Mouse (Mus musculus): ENCODE measurements around the gene Gpatch8.

GRCm38 (mm10) chr11:102493241-102493640 is 63.0 kb downstream of the Gpatch8 start:
- TF ChIP-seq TBP (conservative IDR thresholded peaks at IDR 0.05; ENCODE audit: low read depth, low read length) (no peak), USF1 (IDR thresholded peaks at IDR 0.05; ENCODE audit: low read depth, low read length) (no peak), RAD21 (IDR thresholded peaks at IDR 0.05; ENCODE audit: low read depth, low read length) (no peak), NELFE (IDR thresholded peaks at IDR 0.05; ENCODE audit: low read depth, low read length) (no peak), CTCF (conservative IDR thresholded peaks at IDR 0.05 in 1 of 2, IDR thresholded peaks at IDR 0.05 in 1 of 2; ENCODE audit: low read depth in 2 of 2, low read length in 2 of 2) (no peak)

All from CH12.LX (cell line).